ENCODE assay signal across 20 mouse cellular contexts in genomic region chrX:133655196-133655595, GRCm38 (mm10). TPM values are rescaled to one million over a fixed set of nuclear protein-coding genes. Genes with fewer than 3 reads are reported as not detected.
DNase-seq lines count a peak whose midpoint lies in the region; ATAC-seq and TF ChIP-seq lines count a peak whose summit lies in the region.
"Had no signal": no experiment of that assay in that cellular context is flagged by ENCODE, and none has a peak within 500 bp of the region (broad histone marks: within the 10 kb centered on the region; RNA-seq: fewer than 3 reads in every experiment).

No protein-coding gene starts in this region.

- no peaks in the 10 kb centered on the region for H3K9me3 ChIP-seq in forebrain, embryonic 10.5 days
- no peaks in the 10 kb centered on the region for H3K9me3 ChIP-seq in forebrain, embryonic 16.5 days (ENCODE audit: control insufficient read depth, low read length)
- H3K9me3 ChIP-seq: embryonic facial prominence, embryonic 15.5 days; forebrain, embryonic 13.5 days; heart, embryonic 15.5 days; hindbrain, embryonic 10.5 days had no signal

- no peak overlapping the region for H3K4me3 ChIP-seq in forebrain, embryonic 10.5 days
- H3K4me3 ChIP-seq in forebrain, embryonic 16.5 days (replicated peaks; ENCODE audit: low read length): no peak overlapping the region
- H3K4me3 ChIP-seq in embryonic fibroblast, embryonic 13.5 days (ENCODE audit: insufficient read depth, low read length): no peak overlapping the region
- H3K4me3 ChIP-seq in myocyte: no peak overlapping the region
- H3K4me3 ChIP-seq: embryonic facial prominence, embryonic 15.5 days; forebrain, embryonic 13.5 days; heart, embryonic 15.5 days; hindbrain, embryonic 10.5 days had no signal

- no peak overlapping the region for H3ac ChIP-seq in myocyte (ENCODE audit: control insufficient read depth, insufficient read length)

- no peak for ATAC-seq in forebrain, embryonic 16.5 days
- ATAC-seq: intestine, postnatal 0 days had no signal

- no peak for DNase-seq in forebrain, embryonic 10.5 days (ENCODE audit: extremely low spot score, low spot score)
- peak; percentile 6 for DNase-seq in adipocyte (ENCODE audit: low spot score)
- DNase-seq in adrenal gland, adult 2 months: no peak
- no peak for DNase-seq in thymus, postnatal 4 days
- DNase-seq: adrenal gland, postnatal 14 days; cerebellum, adult 11-12 months; cerebellum, adult 9-10 months; cerebellum, postnatal 25 days; gastrocnemius, postnatal 10 days; kidney, adult 9 months had no signal

- TF ChIP-seq CTCF in embryonic fibroblast, embryonic 13.5 days (IDR thresholded peaks at IDR 0.05; ENCODE audit: borderline replicate concordance, insufficient read depth, low read length): no peak

- H3K27me3 ChIP-seq in forebrain, embryonic 10.5 days (ENCODE audit: poor library complexity, severe bottlenecking): peaks cover 77% of the 10 kb centered on the region
- no peaks in the 10 kb centered on the region; the same call in 1 of the 2 replicates for H3K27me3 ChIP-seq in forebrain, embryonic 16.5 days (replicated peaks; ENCODE audit: control insufficient read depth, insufficient read depth, low read length)
- H3K27me3 ChIP-seq in myocyte (ENCODE audit: control insufficient read depth, insufficient read depth, insufficient read length): no peaks in the 10 kb centered on the region
- H3K27me3 ChIP-seq: embryonic facial prominence, embryonic 15.5 days; forebrain, embryonic 13.5 days; heart, embryonic 15.5 days had no signal

- peaks cover 62% of the 10 kb centered on the region for H3K4me1 ChIP-seq in forebrain, embryonic 10.5 days
- H3K4me1 ChIP-seq in forebrain, embryonic 16.5 days (replicated peaks; ENCODE audit: control insufficient read depth, insufficient read depth, low read length): peaks cover 12% of the 10 kb centered on the region
- H3K4me1 ChIP-seq in embryonic fibroblast, embryonic 13.5 days (ENCODE audit: control insufficient read depth, insufficient read depth, low read length): peaks cover 13% of the 10 kb centered on the region; the same call in 1 of the 2 replicates
- H3K4me1 ChIP-seq: heart, embryonic 15.5 days had no signal

- TF ChIP-seq POLR2A in embryonic fibroblast, embryonic 13.5 days (IDR thresholded peaks at IDR 0.05; ENCODE audit: low read depth, low read length): no peak
- TF ChIP-seq POLR2A in myocyte (IDR thresholded peaks at IDR 0.05; ENCODE audit: insufficient read length, low read depth): no peak

- H3K36me3 ChIP-seq in forebrain, embryonic 10.5 days (replicated peaks): no peaks in the 10 kb centered on the region
- H3K36me3 ChIP-seq in forebrain, embryonic 16.5 days (ENCODE audit: control insufficient read depth, insufficient read depth): no peaks in the 10 kb centered on the region
- no peaks in the 10 kb centered on the region for H3K36me3 ChIP-seq in myocyte (ENCODE audit: control insufficient read depth, insufficient read depth)
- H3K36me3 ChIP-seq: embryonic facial prominence, embryonic 15.5 days; heart, embryonic 15.5 days; hindbrain, embryonic 10.5 days had no signal

- H3K79me2 ChIP-seq in myocyte (ENCODE audit: control insufficient read depth, insufficient read depth): peaks cover 24% of the 10 kb centered on the region

- WGBS in forebrain, embryonic 10.5 days: 53% methylated on average over 4 of the region's 4 CpGs
- WGBS in forebrain, embryonic 16.5 days: 46% methylated on average over 4 of the region's 4 CpGs

- H3K27ac ChIP-seq in forebrain, embryonic 10.5 days: peak overlapping the region; percentile 76; the same call in 1 of the 2 replicates
- no peak overlapping the region for H3K27ac ChIP-seq in forebrain, embryonic 16.5 days (ENCODE audit: low read length)
- H3K27ac ChIP-seq in embryonic fibroblast, embryonic 13.5 days (ENCODE audit: insufficient read depth, low read length): peak overlapping the region; percentile 81
- H3K27ac ChIP-seq: embryonic facial prominence, embryonic 15.5 days; forebrain, embryonic 13.5 days; heart, embryonic 15.5 days; hindbrain, embryonic 10.5 days; hindbrain, embryonic 14.5 days had no signal

- no peak overlapping the region for H3K9ac ChIP-seq in forebrain, embryonic 16.5 days (replicated peaks; ENCODE audit: low read depth, low read length)
- H3K9ac ChIP-seq: embryonic facial prominence, embryonic 15.5 days; forebrain, embryonic 13.5 days; heart, embryonic 15.5 days; hindbrain, embryonic 14.5 days had no signal

- no peak overlapping the region for H3K4me2 ChIP-seq in forebrain, embryonic 16.5 days (ENCODE audit: low read length)
- peak overlapping the region; percentile 28 for H3K4me2 ChIP-seq in myocyte (ENCODE audit: low read depth)
- H3K4me2 ChIP-seq: embryonic facial prominence, embryonic 15.5 days; heart, embryonic 11.5 days; heart, embryonic 15.5 days; hindbrain, embryonic 14.5 days had no signal

TF ChIP-seq in myocyte, 11 proteins besides CTCF, POLR2A, EP300 and RAD21:
- TF ChIP-seq MYOD1 (IDR thresholded peaks at IDR 0.05; ENCODE audit: control insufficient read depth in 1 of 3, insufficient read length in 2 of 3, low read depth in 2 of 3) (no peak), CEBPB (IDR thresholded peaks at IDR 0.05; ENCODE audit: insufficient read depth, poor library complexity, severe bottlenecking) (no peak), MYOG (IDR thresholded peaks at IDR 0.05; ENCODE audit: control insufficient read depth in 1 of 3, insufficient read depth in 1 of 3, insufficient read length in 2 of 3, low read depth in 2 of 3) (no peak), POLR2AphosphoS2 (IDR thresholded peaks at IDR 0.05; ENCODE audit: insufficient read length, low read depth) (no peak), TCF3 (IDR thresholded peaks at IDR 0.05; ENCODE audit: insufficient read length, low read depth) (no peak), SRF (IDR thresholded peaks at IDR 0.05; ENCODE audit: control insufficient read depth, insufficient read length, low read depth) (no peak), TCF12 (IDR thresholded peaks at IDR 0.05; ENCODE audit: insufficient read depth, poor library complexity, severe bottlenecking) (no peak), E2F4 (IDR thresholded peaks at IDR 0.05; ENCODE audit: insufficient read depth) (no peak), USF1 (IDR thresholded peaks at IDR 0.05; ENCODE audit: low read depth) (no peak), REST (IDR thresholded peaks at IDR 0.05; ENCODE audit: insufficient read depth, insufficient read length) (no peak), MAX (IDR thresholded peaks at IDR 0.05; ENCODE audit: low read depth) (no peak)

RNA-seq across cellular contexts. Expression of gene Pcdh19, which starts 33.6 kb away (rescaled TPM):
- polyA plus RNA-seq in forebrain, embryonic 10.5 days (2016; fragmentation: Nextera tagmentation; extraction: Ambion mirVana): 12.1 and 12.3 TPM in 2 replicates
- 14.2 and 18.0 TPM in 2 replicates for polyA plus RNA-seq in forebrain, embryonic 16.5 days (2015; fragmentation: Nextera tagmentation; extraction: Ambion mirVana)
- polyA plus RNA-seq in embryonic fibroblast, embryonic 13.5 days (2011; ENCODE audit: insufficient read length, low read depth, missing spikeins): 83.9 and 84.5 TPM in 2 replicates
- 9.7 TPM for polyA plus RNA-seq in myocyte (2012; fragmentation: generic; extraction: Trizol)
- total RNA-seq in adrenal gland, adult 2 months (2021): 1 to 10 TPM; 6.1 to 8.0 TPM
- polyA plus RNA-seq in adrenal gland, adult 2 months (2012; rRNA removed): 1.2 and 1.6 TPM in 2 replicates
